Mouse (Mus musculus) forebrain, embryonic 12.5 days (tissue): ENCODE data around the gene Chrna7. TPM values are rescaled to one million over a fixed set of nuclear protein-coding genes. Genes with fewer than 3 reads are reported as not detected.
A peak's percentile ranks its signal among the peaks of the same experiment; 100 is the strongest.

ENCODE experiments used
- ATAC-seq: fragments of 200-750 bp; cut with Nextera tagmentation; 2 replicates; pipeline ENCODE4 v1.8.0; 2017; ENCODE audit warnings: moderate TSS enrichment; ENCODE audit not compliant: low FRiP score
- H3K27ac ChIP-seq: fragments of 300-500 bp; sonication (generic); 2 replicates; pipeline ENCODE4 v1.5.1; 2016; ENCODE audit warnings: mild to moderate bottlenecking
- H3K27me3 ChIP-seq: fragments of 300-500 bp; sonication (generic); 2 replicates; pipeline ENCODE4 v1.6.1; 2016; ENCODE audit warnings: mild to moderate bottlenecking
- H3K36me3 ChIP-seq: fragments of 300-500 bp; sonication (generic); replicated peaks from 2 replicates; pipeline ENCODE4 v1.6.1; 2016; ENCODE audit warnings: mild to moderate bottlenecking
- H3K4me1 ChIP-seq: fragments of 300-500 bp; sonication (generic); 2 replicates; pipeline ENCODE4 v1.6.1; 2016
- H3K4me2 ChIP-seq: fragments of 300-500 bp; sonication (generic); 2 replicates; pipeline ENCODE4 v1.6.1; 2016; ENCODE audit warnings: mild to moderate bottlenecking, moderate library complexity
- H3K4me3 ChIP-seq: fragments of 300-500 bp; sonication (generic); replicated peaks from 2 replicates; pipeline ENCODE4 v1.5.1; 2016; ENCODE audit warnings: mild to moderate bottlenecking
- H3K9ac ChIP-seq: fragments of 300-500 bp; sonication (generic); 2 replicates; pipeline ENCODE4 v1.6.1; 2016; ENCODE audit warnings: mild to moderate bottlenecking
- H3K9me3 ChIP-seq: fragments of 300-500 bp; sonication (generic); 2 replicates; pipeline ENCODE4 v1.6.1; 2016
- WGBS: fragments of 180-500 bp; shearing (Covaris S2); methylation state at CpG from one replicate; pipeline ENCODE4 v1.1.7; 2016; 5-methylcytosine and 5-hydroxymethylcytosine counted together
- polyA plus RNA-seq: library from polyadenylated mRNA; unstranded; fragments of >200 nt; fragmentation: Nextera tagmentation; extraction: Ambion mirVana; gene quantifications from 2 replicates; pipeline ENCODE4 v1.2.1, GENCODE M21; 2016

The Chrna7 gene
- 3.8 and 4.3 TPM in 2 replicates for polyA plus RNA-seq

- WGBS: under 1% methylated on average over 63 of the region's 73 CpGs
- no peaks in the 10 kb centered on the region for H3K36me3 ChIP-seq
- peak; percentile 96 for ATAC-seq
- peaks cover 10% of the 10 kb centered on the region; the same call in 1 of the 2 replicates for H3K27me3 ChIP-seq
- H3K9me3 ChIP-seq: no peaks in the 10 kb centered on the region
- H3K4me3 ChIP-seq: peak within 1 kb of the TSS; percentile 77
- peak within 1 kb of the TSS; percentile 83 for H3K4me2 ChIP-seq
- peaks cover 8% of the 10 kb centered on the region; the same call in 1 of the 2 replicates for H3K4me1 ChIP-seq
- peak within 1 kb of the TSS; percentile 75 for H3K9ac ChIP-seq
- H3K27ac ChIP-seq: 0 out of 2 replicates have a peak within 1 kb of the TSS, but pooled peaks have one; percentile 36
These were observed at the start of gene Chrna7 for GRCm38 (mm10) chr7:63212084-63212723. Gene Chrna7, minus strand, starts transcription at chr7:63212569.

- Histone ChIP-seq H3K4me2 (no peak overlapping the region), H3K9ac (no peak overlapping the region), H3K4me1 (no peaks in the 10 kb centered on the region), H3K36me3 (no peaks in the 10 kb centered on the region), H3K27ac (no peak overlapping the region), H3K4me3 (no peak overlapping the region), H3K9me3 (no peaks in the 10 kb centered on the region), H3K27me3 (no peaks in the 10 kb centered on the region)
- no peak for ATAC-seq
- WGBS: 76% methylated on average over 2 of the region's 2 CpGs
These were observed 37.0 kb upstream of the Chrna7 start for GRCm38 (mm10) chr7:63249404-63249803.

- no peak for ATAC-seq
- Histone ChIP-seq H3K4me3 (no peak overlapping the region), H3K9me3 (no peaks in the 10 kb centered on the region), H3K4me1 (no peaks in the 10 kb centered on the region), H3K27me3 (no peaks in the 10 kb centered on the region), H3K36me3 (no peaks in the 10 kb centered on the region), H3K9ac (no peak overlapping the region), H3K4me2 (no peak overlapping the region), H3K27ac (no peak overlapping the region)
- WGBS: 87% methylated on average over 3 of the region's 3 CpGs
These were observed 25.6 kb upstream of the Chrna7 start for GRCm38 (mm10) chr7:63237852-63238516.

GRCm38 (mm10) chr7:63225066-63225780 is 12.9 kb upstream of the Chrna7 start:
- no peak overlapping the region for H3K4me2 ChIP-seq
- H3K9me3 ChIP-seq: no peaks in the 10 kb centered on the region
- ATAC-seq: no peak
- H3K4me1 ChIP-seq: no peaks in the 10 kb centered on the region
- no peaks in the 10 kb centered on the region for H3K27me3 ChIP-seq
- no peak overlapping the region for H3K27ac ChIP-seq
- WGBS: 20% methylated on average over 7 of the region's 7 CpGs
- no peak overlapping the region for H3K4me3 ChIP-seq
- H3K36me3 ChIP-seq: no peaks in the 10 kb centered on the region
- H3K9ac ChIP-seq: no peak overlapping the region

GRCm38 (mm10) chr7:63211641-63212083 is 707 bp downstream of the Chrna7 start:
- peaks cover 8% of the 10 kb centered on the region; the same call in 1 of the 2 replicates for H3K4me1 ChIP-seq
- H3K4me2 ChIP-seq: peak overlapping the region; percentile 83
- no peak; the same call in 1 of the 2 replicates for ATAC-seq
- H3K27me3 ChIP-seq: peaks cover 10% of the 10 kb centered on the region; the same call in 1 of the 2 replicates
- no peaks in the 10 kb centered on the region for H3K9me3 ChIP-seq
- H3K9ac ChIP-seq: peak overlapping the region; percentile 75
- H3K27ac ChIP-seq: no peak overlapping the region
- no peaks in the 10 kb centered on the region for H3K36me3 ChIP-seq
- H3K4me3 ChIP-seq: peak overlapping the region; percentile 77
- WGBS: under 1% methylated on average over 13 of the region's 13 CpGs

GRCm38 (mm10) chr7:63209501-63209900 is 2.9 kb downstream of the Chrna7 start:
- no peak for ATAC-seq
- no peak overlapping the region for H3K9ac ChIP-seq
- no peaks in the 10 kb centered on the region for H3K9me3 ChIP-seq
- peaks cover 8% of the 10 kb centered on the region; the same call in 1 of the 2 replicates for H3K4me1 ChIP-seq
- H3K36me3 ChIP-seq: no peaks in the 10 kb centered on the region
- no peak overlapping the region for H3K4me3 ChIP-seq
- no peak overlapping the region for H3K4me2 ChIP-seq
- peaks cover 10% of the 10 kb centered on the region; the same call in 1 of the 2 replicates for H3K27me3 ChIP-seq
- WGBS: 23% methylated on average over 4 of the region's 4 CpGs
- no peak overlapping the region for H3K27ac ChIP-seq

- WGBS: 85% methylated on average over 2 of the region's 2 CpGs
- Histone ChIP-seq H3K27me3 (peaks cover 10% of the 10 kb centered on the region; the same call in 1 of the 2 replicates), H3K4me3 (no peak overlapping the region), H3K4me2 (no peak overlapping the region), H3K4me1 (peaks cover 8% of the 10 kb centered on the region; the same call in 1 of the 2 replicates), H3K9ac (no peak overlapping the region), H3K27ac (no peak overlapping the region), H3K9me3 (no peaks in the 10 kb centered on the region), H3K36me3 (no peaks in the 10 kb centered on the region)
- no peak for ATAC-seq
These were observed 5.2 kb downstream of the Chrna7 start for GRCm38 (mm10) chr7:63207137-63207536.

- H3K4me3 ChIP-seq: no peak overlapping the region
- H3K9me3 ChIP-seq: no peaks in the 10 kb centered on the region
- no peak overlapping the region for H3K27ac ChIP-seq
- ATAC-seq: no peak
- no peaks in the 10 kb centered on the region for H3K27me3 ChIP-seq
- no peaks in the 10 kb centered on the region; the same call in 1 of the 2 replicates for H3K4me1 ChIP-seq
- no peak overlapping the region for H3K9ac ChIP-seq
- H3K4me2 ChIP-seq: no peak overlapping the region
- WGBS: 68% methylated on average over 2 of the region's 2 CpGs
- no peaks in the 10 kb centered on the region for H3K36me3 ChIP-seq
These were observed 16.8 kb downstream of the Chrna7 start for GRCm38 (mm10) chr7:63195560-63195959.

- Histone ChIP-seq H3K4me3 (no peak overlapping the region), H3K9ac (no peak overlapping the region), H3K4me1 (peaks cover 8% of the 10 kb centered on the region; the same call in 1 of the 2 replicates), H3K36me3 (no peaks in the 10 kb centered on the region), H3K4me2 (no peak overlapping the region), H3K27ac (peak overlapping the region; percentile 31; the same call in 1 of the 2 replicates), H3K27me3 (no peaks in the 10 kb centered on the region), H3K9me3 (no peaks in the 10 kb centered on the region)
- WGBS: 82% methylated on average over 13 of the region's 13 CpGs
- ATAC-seq: peak; percentile 36; the same call in 1 of the 2 replicates
These were observed 22.5 kb downstream of the Chrna7 start for GRCm38 (mm10) chr7:63189647-63190534.

GRCm38 (mm10) chr7:63170063-63170787 is 42.1 kb downstream of the Chrna7 start:
- Histone ChIP-seq H3K9me3 (0 out of 2 replicates have a peak, but pooled peaks cover 6% of the 10 kb centered on the region), H3K4me3 (no peak overlapping the region), H3K4me2 (no peak overlapping the region), H3K27me3 (no peaks in the 10 kb centered on the region), H3K27ac (no peak overlapping the region), H3K4me1 (no peaks in the 10 kb centered on the region), H3K36me3 (no peaks in the 10 kb centered on the region), H3K9ac (no peak overlapping the region)
- 78% methylated on average over 3 of the region's 3 CpGs for WGBS
- ATAC-seq: no peak

- no peak overlapping the region for H3K4me3 ChIP-seq
- no peak overlapping the region for H3K4me2 ChIP-seq
- peaks cover 9% of the 10 kb centered on the region; the same call in 1 of the 2 replicates for H3K4me1 ChIP-seq
- no peaks in the 10 kb centered on the region for H3K36me3 ChIP-seq
- no peaks in the 10 kb centered on the region for H3K27me3 ChIP-seq
- no peak overlapping the region for H3K27ac ChIP-seq
- ATAC-seq: no peak
- 88% methylated on average over 3 of the region's 3 CpGs for WGBS
- no peaks in the 10 kb centered on the region for H3K9me3 ChIP-seq
- no peak overlapping the region for H3K9ac ChIP-seq
These were observed 47.8 kb downstream of the Chrna7 start for GRCm38 (mm10) chr7:63164617-63165016.
